Mouse (Mus musculus): ENCODE measurements around the gene Psapl1. TPM values are rescaled to one million over a fixed set of nuclear protein-coding genes. Genes with fewer than 3 reads are reported as not detected.

Gene Psapl1
- total and polyA plus RNA-seq, 3 experiments, result not detected

DNA sequence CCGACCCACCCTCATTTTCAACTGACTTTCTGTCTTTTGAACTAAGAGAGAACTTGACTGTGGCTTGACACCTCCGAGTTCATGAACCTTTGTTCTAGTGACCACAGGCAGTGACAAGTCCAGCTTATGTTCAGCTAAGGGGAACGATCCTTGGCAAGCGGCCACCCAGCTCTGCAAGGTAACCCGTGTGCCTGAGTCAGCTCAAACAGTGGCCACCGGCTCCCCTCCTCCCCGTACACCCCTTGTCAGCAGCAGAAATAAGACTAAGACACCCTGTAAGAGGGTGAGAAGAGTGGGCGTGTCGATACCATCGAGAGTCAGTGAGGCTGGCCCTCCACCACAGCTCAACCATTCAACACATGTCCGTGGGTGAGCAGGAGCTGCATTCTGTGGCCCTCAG, 27.4 kb upstream of the Psapl1 start:
- H3K4me1 ChIP-seq (ENCODE audit: control insufficient read depth in 1 of 2, insufficient read depth in 2 of 2), result peaks cover 0 to 7% of the 10 kb centered on the region in 2 experiments; a peak in 2 of 4 replicates
- no peak overlapping the region for H3K4me2 ChIP-seq (ENCODE audit: insufficient read depth, low read depth, poor library complexity, severe bottlenecking)
- no peak overlapping the region for H3K9ac ChIP-seq (ENCODE audit: insufficient read depth, low read depth)
- no peaks in the 10 kb centered on the region for H3K36me3 ChIP-seq (replicated peaks in 1 of 2; ENCODE audit: control insufficient read depth in 1 of 2, insufficient read depth in 1 of 2, low read length in 1 of 2)
- H3K27ac ChIP-seq (ENCODE audit: insufficient read depth, low read depth), result no peak overlapping the region
- H3K9me3 ChIP-seq (replicated peaks; ENCODE audit: low read length), result no peaks in the 10 kb centered on the region
- dilution Hi-C loops (cut with MboI; ENCODE audit: extremely low pct_ligation_motif_present, extremely low pct_unique_long_range_greater_than_20kb, low sequenced_read_pairs) (no loop called here), in situ Hi-C loops (cut with MboI; ENCODE audit: low pct_ligation_motif_present, low pct_unique_long_range_greater_than_20kb, low sequenced_read_pairs) (no loop called here)
- peaks cover 37% of the 10 kb centered on the region for H3K27me3 ChIP-seq (replicated peaks)
- no peak overlapping the region for H3K4me3 ChIP-seq (replicated peaks in 1 of 3; ENCODE audit: low read depth in 2 of 3, low read length in 2 of 3, poor library complexity in 1 of 3)
- no peaks in the 10 kb centered on the region for H3K79me2 ChIP-seq (replicated peaks; ENCODE audit: control insufficient read depth, extremely low read depth, insufficient read depth, poor library complexity, severe bottlenecking)
- no peak for DNase-seq (ENCODE audit: extremely low read depth)
- no peak for TF ChIP-seq MAFK (IDR thresholded peaks at IDR 0.05; ENCODE audit: insufficient replicate concordance, low read length)
- TF ChIP-seq TCF12 (IDR thresholded peaks at IDR 0.05; ENCODE audit: low read depth, low read length), result no peak
- TF ChIP-seq MXI1 (IDR thresholded peaks at IDR 0.05; ENCODE audit: low read depth, low read length), result no peak
- TF ChIP-seq KAT2A (IDR thresholded peaks at IDR 0.05; ENCODE audit: insufficient replicate concordance, low read length), result no peak
- TF ChIP-seq E2F4 (IDR thresholded peaks at IDR 0.05; ENCODE audit: insufficient replicate concordance, low read depth, low read length), result no peak
- no peak for TF ChIP-seq HCFC1 (IDR thresholded peaks at IDR 0.05; ENCODE audit: low read depth, low read length)
- no peak for TF ChIP-seq ETS1 (conservative IDR thresholded peaks at IDR 0.05; ENCODE audit: low read depth, low read length)
- no peak for TF ChIP-seq ELF1 (IDR thresholded peaks at IDR 0.05; ENCODE audit: low read depth, low read length)
- no peak for TF ChIP-seq ZC3H11A (IDR thresholded peaks at IDR 0.05; ENCODE audit: low read depth, low read length)
- no peak for TF ChIP-seq ZMIZ1 (IDR thresholded peaks at IDR 0.05; ENCODE audit: low read depth, low read length)
- TF ChIP-seq USF1 (IDR thresholded peaks at IDR 0.05; ENCODE audit: low read depth, low read length), result no peak
- TF ChIP-seq JUND (conservative IDR thresholded peaks at IDR 0.05; ENCODE audit: low read depth, low read length), result no peak
- no peak for TF ChIP-seq RAD21 (IDR thresholded peaks at IDR 0.05; ENCODE audit: low read depth, low read length)
- no peak for TF ChIP-seq POLR2A (IDR thresholded peaks at IDR 0.05; ENCODE audit: low read depth, low read length)
- TF ChIP-seq POLR2AphosphoS2 (IDR thresholded peaks at IDR 0.05; ENCODE audit: low read depth, low read length), result no peak
- no peak for TF ChIP-seq EP300 (IDR thresholded peaks at IDR 0.05; ENCODE audit: low read length)
- no peak for TF ChIP-seq UBTF (IDR thresholded peaks at IDR 0.05; ENCODE audit: low read depth, low read length)
- no peak for TF ChIP-seq RCOR1 (conservative IDR thresholded peaks at IDR 0.05; ENCODE audit: low read depth, low read length)

DNA sequence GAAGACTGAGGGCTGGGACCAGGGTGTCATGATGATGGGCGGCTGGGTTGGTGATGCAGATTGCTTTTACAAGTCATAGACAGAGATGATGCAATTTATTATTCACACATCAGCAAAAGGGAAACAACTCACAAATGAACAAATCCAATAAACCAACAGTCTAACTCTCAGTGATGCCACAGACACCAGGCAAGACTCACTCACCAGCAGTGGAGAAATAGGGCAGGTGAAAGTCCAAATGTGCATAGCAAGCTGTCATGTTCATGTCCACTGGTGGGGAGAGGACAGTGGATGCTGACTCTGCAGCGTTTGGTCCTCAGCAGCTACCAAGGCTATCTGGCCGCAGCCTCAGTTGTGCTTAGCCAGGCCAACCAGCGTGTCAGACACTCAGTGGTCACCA, 26.9 kb upstream of the Psapl1 start:
- Histone ChIP-seq H3K9ac (ENCODE audit: insufficient read depth, low read depth) (no peak overlapping the region), H3K27ac (ENCODE audit: insufficient read depth, low read depth) (no peak overlapping the region), H3K79me2 (replicated peaks; ENCODE audit: control insufficient read depth, extremely low read depth, insufficient read depth, poor library complexity, severe bottlenecking) (no peaks in the 10 kb centered on the region), H3K4me3 (replicated peaks in 1 of 3; ENCODE audit: low read depth in 2 of 3, low read length in 2 of 3, poor library complexity in 1 of 3) (no peak overlapping the region), H3K36me3 (replicated peaks in 1 of 2; ENCODE audit: control insufficient read depth in 1 of 2, insufficient read depth in 1 of 2, low read length in 1 of 2) (no peaks in the 10 kb centered on the region), H3K4me2 (ENCODE audit: insufficient read depth, low read depth, poor library complexity, severe bottlenecking) (no peak overlapping the region), H3K4me1 (ENCODE audit: control insufficient read depth in 1 of 2, insufficient read depth in 2 of 2) (peaks cover 0 to 7% of the 10 kb centered on the region in 2 experiments; a peak in 2 of 4 replicates), H3K9me3 (replicated peaks; ENCODE audit: low read length) (no peaks in the 10 kb centered on the region), H3K27me3 (replicated peaks) (peaks cover 41% of the 10 kb centered on the region)
- no peak for DNase-seq (ENCODE audit: extremely low read depth)
- no peak for TF ChIP-seq POLR2A (IDR thresholded peaks at IDR 0.05; ENCODE audit: low read depth, low read length)
- TF ChIP-seq NELFE (IDR thresholded peaks at IDR 0.05; ENCODE audit: low read depth, low read length), result no peak
- no peak for TF ChIP-seq MAX (IDR thresholded peaks at IDR 0.05; ENCODE audit: low read length)
- dilution Hi-C loops (cut with MboI; ENCODE audit: extremely low pct_ligation_motif_present, extremely low pct_unique_long_range_greater_than_20kb, low sequenced_read_pairs) (no loop called here), in situ Hi-C loops (cut with MboI; ENCODE audit: low pct_ligation_motif_present, low pct_unique_long_range_greater_than_20kb, low sequenced_read_pairs) (no loop called here)
